Mouse (Mus musculus): ENCODE data around the gene Kcnt1. TPM values are rescaled to one million over a fixed set of nuclear protein-coding genes. Genes with fewer than 3 reads are reported as not detected.

The Kcnt1 gene
- total RNA-seq, 4 experiments from 2014 or later, result 1.8 to 12.1 (median 8.0) TPM

- no peak for DNase-seq
These were observed 15.0 kb downstream of the Kcnt1 start for GRCm38 (mm10) chr2:25878516-25878915.

DNA sequence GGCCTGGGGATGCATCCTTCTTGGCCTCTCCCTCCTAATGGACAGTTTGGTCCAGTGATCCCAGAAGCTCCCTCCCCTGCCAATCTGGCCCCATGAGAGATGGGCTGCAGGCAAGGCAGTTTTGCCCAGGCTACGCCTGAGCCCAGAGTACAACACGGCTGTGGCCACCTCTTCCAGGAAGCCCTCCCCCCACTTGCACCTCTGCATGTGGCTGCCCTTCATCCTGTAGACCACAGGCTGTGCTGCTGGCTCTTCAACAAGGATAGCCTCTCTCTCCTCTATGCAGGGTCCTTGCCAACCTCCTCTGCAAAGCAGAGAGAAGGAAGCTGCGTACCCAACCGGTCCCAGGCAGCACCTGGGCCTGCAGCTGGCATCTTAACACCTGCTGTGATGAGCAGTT is 15.5 kb downstream of the Kcnt1 start:
- DNase-seq, result no peak

GRCm38 (mm10) chr2:25882276-25882675 is 18.7 kb downstream of the Kcnt1 start:
- DNase-seq, result no peak

DNA sequence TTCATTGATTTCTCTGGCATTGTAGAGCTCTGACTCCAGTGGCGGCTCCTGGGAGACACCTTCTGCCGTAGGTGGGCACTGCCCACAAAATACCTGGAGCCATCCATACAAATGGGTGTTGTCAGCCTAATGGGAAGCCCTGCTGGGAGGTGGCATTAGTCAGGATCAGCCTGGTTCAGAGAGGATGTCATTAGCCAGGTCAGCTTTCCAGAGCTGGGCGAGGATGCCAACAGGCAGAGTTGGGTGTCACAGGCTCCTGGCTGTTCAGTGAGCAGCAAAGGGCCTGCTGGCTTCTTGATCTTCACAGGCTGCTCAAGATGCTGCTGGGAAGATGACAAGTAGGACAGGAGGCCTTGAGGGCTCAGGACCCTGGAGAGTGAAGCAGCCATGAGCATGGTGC is 21.2 kb downstream of the Kcnt1 start:
- DNase-seq, result no peak

GRCm38 (mm10) chr2:25887226-25887625 is 23.7 kb downstream of the Kcnt1 start:
- DNase-seq, result no peak

GRCm38 (mm10) chr2:25888144-25888543 is 24.6 kb downstream of the Kcnt1 start:
- no peak for DNase-seq

DNA sequence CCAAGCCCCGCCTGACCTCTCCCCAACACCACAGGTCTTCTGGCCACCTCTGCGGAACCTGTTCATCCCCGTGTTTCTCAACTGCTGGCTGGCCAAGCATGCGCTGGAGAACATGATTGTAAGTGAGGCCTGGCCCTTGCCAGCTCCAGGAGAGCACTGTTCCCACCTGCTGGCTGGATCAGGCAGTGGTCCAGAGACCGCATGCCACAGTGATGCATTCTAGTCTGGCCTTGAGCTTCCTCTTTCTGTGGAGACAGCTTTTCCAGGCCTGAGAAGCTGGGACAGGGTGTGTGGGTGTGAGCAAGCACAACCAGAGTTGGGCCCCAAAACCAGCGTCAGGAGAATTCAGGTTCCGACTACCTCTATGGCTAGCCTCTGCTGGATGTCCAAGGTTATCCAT is 28.9 kb downstream of the Kcnt1 start:
- DNase-seq, result no peak

DNA sequence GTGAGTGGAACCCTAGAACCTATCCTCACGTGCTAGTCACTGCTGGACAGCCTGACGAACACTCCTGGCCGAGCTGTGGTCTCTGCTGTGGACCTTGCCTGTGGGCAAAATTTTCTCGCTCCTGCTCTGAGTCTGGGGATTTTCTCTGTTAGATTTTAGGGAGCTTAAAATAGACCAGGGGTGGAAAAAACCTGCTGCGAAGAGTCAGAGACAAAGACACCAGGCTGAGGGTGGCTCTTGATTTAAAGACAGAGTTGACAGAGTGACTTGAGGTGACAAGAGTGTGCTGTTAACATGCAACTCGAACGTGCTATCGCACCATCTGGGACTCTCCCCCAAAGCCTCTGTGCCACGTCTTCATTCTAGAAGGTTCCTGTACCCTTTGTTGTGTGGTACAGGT is 35.4 kb downstream of the Kcnt1 start:
- DNase-seq, result no peak

DNA sequence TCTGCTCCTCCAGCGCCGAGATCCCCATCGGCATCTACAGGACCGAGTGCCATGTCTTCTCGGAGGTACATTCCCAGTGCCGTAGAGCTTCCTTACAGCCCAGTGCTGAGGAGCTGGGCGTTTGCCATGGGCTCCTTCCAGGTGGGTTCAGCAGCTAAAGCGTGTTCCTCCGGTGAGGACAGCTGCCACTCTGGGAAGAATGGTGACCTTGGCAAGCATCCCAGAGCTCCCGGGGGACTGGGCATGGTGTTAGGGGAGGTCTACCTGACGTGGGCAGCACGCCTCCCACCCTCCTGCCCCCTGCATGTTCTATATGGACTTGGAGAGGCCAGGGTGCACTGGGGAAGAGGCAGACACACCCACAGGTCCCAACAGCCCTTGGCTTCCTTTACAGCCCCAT is 46.3 kb downstream of the Kcnt1 start:
- DNase-seq, result no peak

DNA sequence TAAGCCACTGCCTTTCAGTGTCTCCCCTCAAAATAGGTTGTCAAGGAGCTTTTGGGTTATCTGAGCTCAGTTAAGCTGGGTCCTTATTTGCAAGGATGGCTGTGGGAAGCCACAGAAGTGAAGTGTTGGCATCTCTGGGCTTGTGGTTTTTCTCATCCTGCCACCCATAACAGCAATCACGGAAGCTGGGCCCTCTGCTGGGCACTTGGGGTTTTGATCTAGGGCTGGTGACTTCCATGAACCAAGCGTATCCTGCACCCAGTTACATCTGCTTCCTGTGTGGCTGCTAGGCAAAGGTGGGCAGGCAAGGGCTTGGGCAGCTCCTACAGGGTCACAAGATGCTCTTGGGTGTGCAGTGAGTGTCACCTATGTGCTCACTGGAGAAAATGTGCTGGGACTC is 49.7 kb downstream of the Kcnt1 start:
- DNase-seq, result no peak

DNA sequence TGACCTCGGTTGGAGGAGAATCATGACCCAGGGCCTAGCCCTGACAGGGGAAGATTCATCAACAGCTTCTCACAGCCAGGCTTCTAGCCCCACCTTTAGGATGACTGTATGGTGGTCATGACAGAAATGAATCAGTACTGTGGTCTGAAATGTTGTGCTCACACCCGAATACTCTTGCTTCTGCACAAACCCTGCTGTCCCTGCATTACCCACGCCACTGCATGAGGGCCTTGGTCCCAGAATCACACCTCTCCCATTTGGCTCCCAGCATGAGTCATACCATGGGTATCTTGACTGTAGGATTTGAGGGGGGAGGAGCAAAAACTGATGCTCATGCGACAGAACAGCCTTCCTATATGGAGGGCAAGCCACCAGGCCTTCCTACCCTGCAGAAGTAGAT is 50.7 kb downstream of the Kcnt1 start:
- DNase-seq, result no peak

GRCm38 (mm10) chr2:25914821-25915220 is 51.3 kb downstream of the Kcnt1 start:
- peak; percentile 40 for DNase-seq

GRCm38 (mm10) chr2:25918408-25918807 is 54.9 kb downstream of the Kcnt1 start:
- no peak for DNase-seq

DNA sequence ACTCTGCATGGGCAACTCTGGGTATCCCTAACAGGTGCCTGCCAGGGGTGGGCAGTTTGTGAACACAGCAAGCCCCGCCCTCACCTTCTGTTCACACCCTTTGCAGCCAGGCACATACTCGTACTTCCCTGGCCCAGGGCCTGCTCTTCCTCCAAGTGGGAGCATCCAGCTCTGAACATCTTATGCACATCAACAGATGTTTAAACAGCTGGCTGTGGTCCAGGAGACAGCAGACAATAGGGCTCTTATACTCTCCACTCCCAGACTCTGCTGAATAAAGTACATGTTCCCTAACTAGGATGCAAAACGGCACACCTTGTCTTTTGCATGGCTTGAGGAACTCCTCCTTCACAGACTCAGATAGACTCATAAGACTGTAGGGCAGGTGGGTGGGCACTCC is 56.4 kb downstream of the Kcnt1 start:
- no peak for DNase-seq

DNA sequence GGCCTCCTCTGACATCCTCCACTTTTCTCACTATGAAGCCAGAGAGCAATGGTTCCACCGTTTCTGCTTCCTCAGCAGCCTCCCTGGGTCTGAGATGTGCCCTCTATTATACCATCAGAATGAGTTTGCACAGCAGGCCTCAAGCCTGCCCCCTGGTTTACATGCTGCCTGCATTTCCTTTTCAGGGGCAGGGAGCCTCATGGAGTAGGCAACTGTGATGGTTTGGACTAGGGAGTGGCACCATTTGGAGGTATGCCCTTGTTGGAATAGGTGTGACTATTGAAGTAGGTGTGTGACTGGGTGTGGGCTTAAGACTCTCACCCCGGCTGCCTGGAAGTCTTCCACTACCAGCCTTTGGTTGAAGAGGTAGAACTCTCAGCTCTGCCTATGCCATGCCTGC is 60.3 kb downstream of the Kcnt1 start:
- DNase-seq, result no peak

DNA sequence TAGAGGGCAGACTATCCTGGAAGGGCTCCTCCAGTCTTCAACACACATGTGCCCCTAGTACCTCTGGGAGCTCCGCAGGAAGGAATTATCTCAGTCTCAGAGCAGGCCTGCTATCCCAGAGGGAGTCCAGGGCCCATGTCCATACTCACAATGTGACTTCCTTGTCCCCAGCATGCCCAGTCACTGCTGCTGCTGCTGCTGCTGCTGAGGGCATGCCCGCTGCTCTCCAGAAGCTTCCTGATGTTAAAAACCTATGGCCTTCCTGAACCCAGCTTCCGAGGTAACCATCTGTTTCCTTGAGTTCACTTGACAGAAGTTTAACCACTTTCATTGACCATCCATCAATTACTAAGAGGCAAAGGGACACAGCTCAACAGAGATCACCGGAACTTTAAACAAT is 61.4 kb downstream of the Kcnt1 start:
- DNase-seq, result no peak

- DNase-seq, result peak; percentile 26
These were observed 64.3 kb downstream of the Kcnt1 start for GRCm38 (mm10) chr2:25927821-25928220.

GRCm38 (mm10) chr2:25931249-25931859 is 67.8 kb downstream of the Kcnt1 start:
- DNase-seq, result no peak

DNA sequence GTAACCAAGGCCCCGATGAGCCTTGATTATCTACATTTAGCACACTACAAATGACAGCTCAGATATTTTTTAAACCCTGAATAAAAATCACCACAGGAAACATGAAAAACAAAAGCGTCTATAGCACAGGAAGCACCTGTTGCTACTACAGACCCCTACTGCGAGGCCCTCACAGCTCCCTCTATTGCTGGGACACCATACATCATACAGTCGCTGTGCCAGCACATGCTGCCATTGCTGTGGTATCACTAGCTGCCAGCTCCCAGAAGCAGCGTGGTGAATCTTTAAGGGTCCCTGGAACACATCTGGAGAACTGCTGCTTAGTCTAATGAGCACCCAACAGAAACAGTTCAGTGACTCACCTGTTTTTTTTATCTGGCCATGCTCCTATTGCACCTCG is 77.0 kb downstream of the Kcnt1 start:
- DNase-seq, result no peak

DNA sequence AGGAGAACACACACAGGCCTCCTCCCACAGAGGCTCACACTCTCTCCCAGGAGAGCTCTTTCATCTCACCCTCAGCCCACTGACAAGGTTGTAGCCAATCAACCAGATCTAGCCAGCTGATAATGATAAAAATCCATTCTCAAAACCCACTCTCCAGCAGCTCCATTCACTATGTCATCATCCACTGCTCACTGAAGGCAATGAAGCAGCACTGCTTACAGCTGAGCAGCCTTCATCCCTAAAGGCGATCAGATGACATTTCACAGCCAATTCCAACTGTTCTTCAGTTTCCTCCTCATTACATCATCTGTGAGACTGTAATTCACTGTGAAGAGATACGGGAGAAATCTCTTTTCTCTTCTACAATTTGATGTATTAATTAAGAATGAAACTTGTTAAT is 80.3 kb downstream of the Kcnt1 start:
- DNase-seq, result no peak

DNA sequence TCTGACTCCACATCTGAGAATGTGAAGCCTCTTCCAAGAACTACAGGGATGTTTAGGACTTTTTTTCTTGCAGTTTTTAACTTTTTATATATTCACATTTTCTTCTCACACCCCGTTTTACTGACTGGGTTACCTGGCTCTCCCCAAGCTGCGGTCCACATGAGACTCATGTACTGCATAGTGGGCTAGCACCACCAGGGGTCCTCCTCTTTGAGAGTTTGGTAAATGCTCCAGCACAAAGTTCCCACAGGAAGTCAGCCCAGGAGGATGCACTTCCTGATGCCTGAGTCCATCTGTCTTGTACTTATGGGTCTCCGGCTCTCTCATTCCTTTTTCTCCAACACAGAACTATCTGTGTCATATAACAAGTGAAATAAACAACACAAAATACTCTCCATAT is 84.4 kb downstream of the Kcnt1 start:
- no peak for DNase-seq

DNA sequence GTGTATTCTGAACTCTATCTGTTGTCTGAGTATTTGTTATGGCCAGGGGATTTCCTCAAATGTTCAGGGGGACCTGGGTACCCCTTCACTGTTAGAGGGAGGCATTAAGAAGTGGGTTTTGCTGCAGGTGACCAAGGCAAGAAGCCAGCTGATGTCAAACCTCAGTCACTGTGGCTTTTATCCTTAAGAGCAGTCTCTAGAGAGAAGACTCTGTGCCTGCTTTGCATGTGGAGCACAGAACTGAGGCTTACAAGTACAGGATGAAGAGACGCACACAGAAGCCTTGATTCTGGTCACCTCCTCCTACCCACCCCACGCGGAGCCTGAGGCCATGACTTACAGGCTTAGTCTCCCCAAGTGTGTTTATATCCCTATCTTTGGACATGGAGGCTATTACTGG is 85.8 kb downstream of the Kcnt1 start:
- DNase-seq, result no peak
